Mouse (Mus musculus) forebrain, embryonic 13.5 days (tissue): Measurements from ENCODE around the gene Dusp14. TPM values are rescaled to one million over a fixed set of nuclear protein-coding genes. Genes with fewer than 3 reads are reported as not detected.

Source experiments
- ATAC-seq: fragments of 200-750 bp; cut with Nextera tagmentation; 2 replicates; pipeline ENCODE4 v1.8.0; 2017
- H3K27ac ChIP-seq: fragments of 300-500 bp; sonication (generic); 2 replicates; pipeline ENCODE4 v1.5.1; 2015; ENCODE audit warnings: inconsistent platforms, mild to moderate bottlenecking, moderate library complexity
- H3K27me3 ChIP-seq: fragments of 300-500 bp; sonication (generic); 2 replicates; pipeline ENCODE4 v1.6.1; 2015; ENCODE audit warnings: mild to moderate bottlenecking, inconsistent platforms
- H3K36me3 ChIP-seq: fragments of 300-500 bp; sonication (generic); 2 replicates; pipeline ENCODE4 v1.6.1; 2015; ENCODE audit warnings: mild to moderate bottlenecking, inconsistent platforms; ENCODE audit not compliant: poor library complexity, severe bottlenecking
- H3K4me1 ChIP-seq: fragments of 300-500 bp; sonication (generic); 2 replicates; pipeline ENCODE4 v1.6.1; 2015; ENCODE audit warnings: inconsistent platforms
- H3K4me2 ChIP-seq: fragments of 300-500 bp; sonication (generic); 2 replicates; pipeline ENCODE4 v1.6.1; 2015; ENCODE audit warnings: inconsistent platforms, mild to moderate bottlenecking, moderate library complexity
- H3K4me3 ChIP-seq: fragments of 300-500 bp; sonication (generic); 2 replicates; pipeline ENCODE4 v1.5.1; 2015; ENCODE audit warnings: mild to moderate bottlenecking, inconsistent platforms
- H3K9ac ChIP-seq: fragments of 300-500 bp; sonication (generic); 2 replicates; pipeline ENCODE4 v1.6.1; 2015; ENCODE audit warnings: mild to moderate bottlenecking, inconsistent platforms
- H3K9me3 ChIP-seq: fragments of 300-500 bp; sonication (generic); replicated peaks from 2 replicates; pipeline ENCODE4 v1.6.1; 2016; ENCODE audit warnings: inconsistent platforms
- WGBS: fragments of 180-500 bp; shearing (Covaris S2); methylation state at CpG from one replicate; pipeline ENCODE4 v1.1.7; 2015; 5-methylcytosine and 5-hydroxymethylcytosine counted together
- polyA plus RNA-seq: library from polyadenylated mRNA; unstranded; fragments of >200 nt; fragmentation: Nextera tagmentation; extraction: Ambion mirVana; gene quantifications from 2 replicates; pipeline ENCODE4 v1.2.1, GENCODE M21; 2015

The Dusp14 gene
- polyA plus RNA-seq, 1 experiment from 2014 or later: 33.8 TPM

GRCm38 (mm10) chr11:84040621-84041020 lies 28.4 kb downstream of the Dusp14 start:
- Histone ChIP-seq H3K4me2 (no peak overlapping the region), H3K4me1 (peaks cover 49% of the 10 kb centered on the region), H3K9ac (no peak overlapping the region), H3K36me3 (peaks cover 49% of the 10 kb centered on the region), H3K27me3 (no peaks in the 10 kb centered on the region), H3K9me3 (no peaks in the 10 kb centered on the region), H3K4me3 (no peak overlapping the region), H3K27ac (peak overlapping the region; percentile 17; the same call in 1 of the 2 replicates)
- WGBS: 69% methylated on average over 6 of the region's 6 CpGs
- ATAC-seq: no peak

GRCm38 (mm10) chr11:84033671-84034070 lies 35.4 kb downstream of the Dusp14 start:
- Histone ChIP-seq H3K36me3 (peaks cover 76% of the 10 kb centered on the region), H3K4me3 (no peak overlapping the region), H3K4me2 (no peak overlapping the region), H3K4me1 (no peaks in the 10 kb centered on the region), H3K27ac (no peak overlapping the region), H3K9ac (no peak overlapping the region), H3K9me3 (no peaks in the 10 kb centered on the region), H3K27me3 (no peaks in the 10 kb centered on the region)
- WGBS: 94% methylated on average over 5 of the region's 5 CpGs
- ATAC-seq: no peak

- H3K9ac ChIP-seq: no peak overlapping the region
- H3K4me2 ChIP-seq: no peak overlapping the region
- no peak for ATAC-seq
- no peak overlapping the region for H3K27ac ChIP-seq
- no peaks in the 10 kb centered on the region for H3K27me3 ChIP-seq
- H3K4me1 ChIP-seq: no peaks in the 10 kb centered on the region
- 87% methylated on average over 5 of the region's 5 CpGs for WGBS
- H3K36me3 ChIP-seq: peaks cover 80% of the 10 kb centered on the region
- H3K9me3 ChIP-seq: no peaks in the 10 kb centered on the region
- H3K4me3 ChIP-seq: no peak overlapping the region
These were observed 36.5 kb downstream of the Dusp14 start for GRCm38 (mm10) chr11:84032559-84032958.

GRCm38 (mm10) chr11:84031971-84032370 lies 37.1 kb downstream of the Dusp14 start:
- H3K9me3 ChIP-seq: no peaks in the 10 kb centered on the region
- H3K27ac ChIP-seq: no peak overlapping the region
- 58% methylated on average over 9 of the region's 9 CpGs for WGBS
- H3K4me2 ChIP-seq: no peak overlapping the region
- no peak overlapping the region for H3K4me3 ChIP-seq
- H3K27me3 ChIP-seq: no peaks in the 10 kb centered on the region
- H3K4me1 ChIP-seq: no peaks in the 10 kb centered on the region
- ATAC-seq: no peak
- peaks cover 84% of the 10 kb centered on the region for H3K36me3 ChIP-seq
- no peak overlapping the region for H3K9ac ChIP-seq

GRCm38 (mm10) chr11:84028271-84029028 lies 40.6 kb downstream of the Dusp14 start:
- H3K36me3 ChIP-seq: peaks cover 96% of the 10 kb centered on the region
- WGBS: 79% methylated on average over 9 of the region's 9 CpGs
- no peak overlapping the region for H3K4me3 ChIP-seq
- H3K9ac ChIP-seq: no peak overlapping the region
- ATAC-seq: no peak
- peak overlapping the region; percentile 28; the same call in 1 of the 2 replicates for H3K27ac ChIP-seq
- H3K4me1 ChIP-seq: no peaks in the 10 kb centered on the region
- no peak overlapping the region for H3K4me2 ChIP-seq
- H3K27me3 ChIP-seq: no peaks in the 10 kb centered on the region
- no peaks in the 10 kb centered on the region for H3K9me3 ChIP-seq

GRCm38 (mm10) chr11:84027231-84027630 lies 41.8 kb downstream of the Dusp14 start:
- peaks cover 95% of the 10 kb centered on the region for H3K36me3 ChIP-seq
- no peak overlapping the region for H3K4me3 ChIP-seq
- no peak overlapping the region for H3K27ac ChIP-seq
- H3K9ac ChIP-seq: no peak overlapping the region
- 94% methylated on average over 5 of the region's 5 CpGs for WGBS
- H3K4me2 ChIP-seq: no peak overlapping the region
- H3K4me1 ChIP-seq: no peaks in the 10 kb centered on the region
- no peaks in the 10 kb centered on the region for H3K27me3 ChIP-seq
- ATAC-seq: no peak
- no peaks in the 10 kb centered on the region for H3K9me3 ChIP-seq

- 91% methylated on average over 7 of the region's 7 CpGs for WGBS
- no peak overlapping the region for H3K27ac ChIP-seq
- no peak overlapping the region for H3K9ac ChIP-seq
- no peak for ATAC-seq
- H3K4me2 ChIP-seq: no peak overlapping the region
- no peaks in the 10 kb centered on the region for H3K27me3 ChIP-seq
- H3K4me1 ChIP-seq: peaks cover 23% of the 10 kb centered on the region
- H3K9me3 ChIP-seq: no peaks in the 10 kb centered on the region
- H3K36me3 ChIP-seq: peaks cover 43% of the 10 kb centered on the region
- no peak overlapping the region for H3K4me3 ChIP-seq
These were observed 52.1 kb downstream of the Dusp14 start for GRCm38 (mm10) chr11:84016810-84017508.

GRCm38 (mm10) chr11:84016147-84016809 lies 52.8 kb downstream of the Dusp14 start:
- H3K27ac ChIP-seq: no peak overlapping the region
- H3K9ac ChIP-seq: no peak overlapping the region
- no peaks in the 10 kb centered on the region for H3K9me3 ChIP-seq
- WGBS: 95% methylated on average over 6 of the region's 6 CpGs
- H3K27me3 ChIP-seq: no peaks in the 10 kb centered on the region
- no peak overlapping the region for H3K4me2 ChIP-seq
- H3K4me3 ChIP-seq: no peak overlapping the region
- peaks cover 29% of the 10 kb centered on the region for H3K4me1 ChIP-seq
- no peak for ATAC-seq
- peaks cover 36% of the 10 kb centered on the region for H3K36me3 ChIP-seq

- 11% methylated on average over 7 of the region's 7 CpGs for WGBS
- Histone ChIP-seq H3K27me3 (no peaks in the 10 kb centered on the region), H3K4me2 (no peak overlapping the region), H3K4me3 (no peak overlapping the region), H3K36me3 (peaks cover 28% of the 10 kb centered on the region), H3K27ac (peak overlapping the region; percentile 87), H3K9ac (no peak overlapping the region), H3K9me3 (no peaks in the 10 kb centered on the region), H3K4me1 (peaks cover 45% of the 10 kb centered on the region)
- ATAC-seq: peak; percentile 70
These were observed 56.0 kb downstream of the Dusp14 start for GRCm38 (mm10) chr11:84013105-84013504.

GRCm38 (mm10) chr11:84011576-84011975 lies 57.5 kb downstream of the Dusp14 start:
- Histone ChIP-seq H3K4me1 (peaks cover 45% of the 10 kb centered on the region), H3K4me2 (peak overlapping the region; percentile 34), H3K9ac (0 out of 2 replicates have a peak overlapping the region, but pooled peaks have one; percentile 17), H3K9me3 (no peaks in the 10 kb centered on the region), H3K27ac (peak overlapping the region; percentile 74), H3K4me3 (0 out of 2 replicates have a peak overlapping the region, but pooled peaks have one; percentile 4), H3K36me3 (peaks cover 30% of the 10 kb centered on the region), H3K27me3 (no peaks in the 10 kb centered on the region)
- WGBS: 18% methylated on average over 2 of the region's 2 CpGs
- ATAC-seq: no peak

GRCm38 (mm10) chr11:84011050-84011449 lies 58.0 kb downstream of the Dusp14 start:
- Histone ChIP-seq H3K9ac (peak overlapping the region; percentile 14; the same call in 1 of the 2 replicates), H3K4me3 (no peak overlapping the region), H3K4me2 (peak overlapping the region; percentile 34), H3K4me1 (peaks cover 45% of the 10 kb centered on the region), H3K27ac (peak overlapping the region; percentile 74), H3K27me3 (no peaks in the 10 kb centered on the region), H3K9me3 (no peaks in the 10 kb centered on the region), H3K36me3 (peaks cover 34% of the 10 kb centered on the region)
- 18% methylated on average over 12 of the region's 12 CpGs for WGBS
- peak; percentile 50; the same call in 1 of the 2 replicates for ATAC-seq

GRCm38 (mm10) chr11:84010411-84010810 lies 58.6 kb downstream of the Dusp14 start:
- ATAC-seq: no peak
- Histone ChIP-seq H3K36me3 (peaks cover 40% of the 10 kb centered on the region), H3K9ac (0 out of 2 replicates have a peak overlapping the region, but pooled peaks have one; percentile 21), H3K9me3 (no peaks in the 10 kb centered on the region), H3K4me2 (no peak overlapping the region), H3K27ac (peak overlapping the region; percentile 49; the same call in 1 of the 2 replicates), H3K27me3 (no peaks in the 10 kb centered on the region), H3K4me1 (peaks cover 45% of the 10 kb centered on the region), H3K4me3 (no peak overlapping the region)
- 49% methylated on average over 9 of the region's 9 CpGs for WGBS
